Mouse (Mus musculus) right cerebral cortex, adult 18-20 months (tissue): ENCODE results near the gene 1700037C18Rik.
A peak's percentile ranks its signal among the peaks of the same experiment; 100 is the strongest.
"Not testable (repeated sequence)": the region's sequence is repeated elsewhere in the genome, so short reads cannot be mapped to it uniquely, and the experiment has no call there.

Experiments used
- DNase-seq: peaks from one replicate; pipeline ENCODE4 v3.0.0; 2022; ENCODE audit warnings: mixed read lengths

The 1700037C18Rik gene

GRCm38 (mm10) chr16:3871815-3872214 is 36.7 kb downstream of the 1700037C18Rik start:
- no peak for DNase-seq

GRCm38 (mm10) chr16:3859254-3859653 is 49.2 kb downstream of the 1700037C18Rik start:
- DNase-seq = no peak

- no peak for DNase-seq
Observed at GRCm38 (mm10) chr16:3855776-3856175, 52.7 kb downstream of the 1700037C18Rik start.

- DNase-seq = no peak
Observed at GRCm38 (mm10) chr16:3854437-3855182, 53.9 kb downstream of the 1700037C18Rik start.

GRCm38 (mm10) chr16:3852586-3852985 is 55.9 kb downstream of the 1700037C18Rik start:
- no peak for DNase-seq

- DNase-seq = not testable (repeated sequence)
Observed at GRCm38 (mm10) chr16:3851301-3851700, 57.2 kb downstream of the 1700037C18Rik start.

- DNase-seq = no peak
Observed at GRCm38 (mm10) chr16:3848416-3848815, 60.1 kb downstream of the 1700037C18Rik start.

- DNase-seq = no peak
Observed at GRCm38 (mm10) chr16:3847871-3848270, 60.6 kb downstream of the 1700037C18Rik start.

- peak; percentile 97 for DNase-seq
Observed at GRCm38 (mm10) chr16:3846711-3847518, 61.6 kb downstream of the 1700037C18Rik start, which contains the start of gene Zfp174. Gene Zfp174, plus strand, starts transcription at chr16:3847268.
